Mouse (Mus musculus): Measurements from ENCODE around the gene Mei1.

DNA sequence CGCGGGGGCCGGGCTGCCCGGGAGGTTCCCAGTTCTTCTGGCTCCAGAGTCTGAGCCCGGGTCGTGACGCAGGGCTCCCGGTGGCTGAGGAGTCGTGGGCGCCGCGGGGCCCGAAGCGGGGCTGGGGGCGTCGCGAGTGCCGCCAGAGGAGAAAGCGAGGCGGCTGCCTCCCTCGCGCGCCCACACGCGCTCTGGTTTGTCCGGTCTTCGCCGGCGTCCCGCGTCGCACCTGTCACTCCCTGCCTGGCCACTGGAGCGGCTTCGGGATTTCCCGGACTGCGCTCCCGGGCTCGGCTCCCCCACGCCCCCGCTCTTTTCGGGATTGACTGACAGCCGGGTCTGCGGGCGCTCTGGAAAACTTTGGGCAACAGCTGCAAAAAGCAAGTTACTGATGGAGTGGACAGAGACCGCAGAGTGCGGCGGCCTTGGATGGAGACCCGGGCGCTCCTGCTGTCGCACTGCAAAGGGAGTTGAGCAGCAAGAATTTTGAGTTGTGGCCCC, 77.9 kb downstream of the Mei1 start:
- TF ChIP-seq EP300 (IDR thresholded peaks at IDR 0.05; ENCODE audit: low read depth) (no peak), CTCF (IDR thresholded peaks at IDR 0.05; ENCODE audit: low read depth) (no peak)
